Mouse (Mus musculus): ENCODE results near the gene Slc38a10. TPM values are rescaled to one million over a fixed set of nuclear protein-coding genes. Genes with fewer than 3 reads are reported as not detected.

Slc38a10 gene
- polyA plus RNA-seq, 1 experiment from 2014 or later = 107 TPM

- no peaks in the 10 kb centered on the region for H3K27me3 ChIP-seq
- in situ Hi-C loops (cut with MboI; ENCODE audit: low pct_unique_long_range_greater_than_20kb) = loop anchor here (5.0 kb wide), 2 partner anchors 45 to 120 kb away; partner anchors contain the start of gene Bahcc1
- TF ChIP-seq CTCF (IDR thresholded peaks at IDR 0.05) = no peak
- POLR2A ChIA-PET = interaction anchor here (0.6 to 9.4 kb wide), 4 partner anchors 8 to 118 kb away, joined by 3 to 277 read pairs (median 7); partner anchors contain the start of gene Bahcc1
- DNase-seq (ENCODE audit: low read depth, low spot score) (no peak), ATAC-seq (no peak)
- CTCF ChIA-PET = interaction anchor here (1.1 to 4.9 kb wide), 3 partner anchors 47 to 77 kb away, joined by 3 to 31 read pairs (median 3); partner anchors contain the start of gene Bahcc1
Observed at GRCm38 (mm10) chr11:120187236-120188101, 36.3 kb upstream of the Slc38a10 start.

GRCm38 (mm10) chr11:120186821-120187235, 35.7 kb upstream of the Slc38a10 start:
- CTCF ChIA-PET = interaction anchor here (1.1 to 4.9 kb wide), 2 partner anchors 48 to 51 kb away, joined by 3 to 31 read pairs; partner anchors contain the start of gene Bahcc1
- DNase-seq (ENCODE audit: low read depth, low spot score) = no peak
- POLR2A ChIA-PET = interaction anchor here (0.6 to 9.4 kb wide), 3 partner anchors 9 to 118 kb away, joined by 3 to 277 read pairs (median 8); partner anchors contain the start of gene Bahcc1
- in situ Hi-C loops (cut with MboI; ENCODE audit: low pct_unique_long_range_greater_than_20kb) = loop anchor here (5.0 kb wide), 2 partner anchors 45 to 120 kb away; partner anchors contain the start of gene Bahcc1
- H3K27me3 ChIP-seq = no peaks in the 10 kb centered on the region
- no peak for ATAC-seq
- TF ChIP-seq CTCF (IDR thresholded peaks at IDR 0.05) = no peak

- no peaks in the 10 kb centered on the region for H3K27me3 ChIP-seq
- in situ Hi-C loops (cut with MboI; ENCODE audit: low pct_unique_long_range_greater_than_20kb) = loop anchor here (5.0 kb wide), 2 partner anchors 46 to 121 kb away; partner anchors contain the start of gene Bahcc1
- CTCF ChIA-PET = interaction anchor here (1.1 to 1.4 kb wide), 3 partner anchors 17 to 76 kb away, joined by 3 to 5 read pairs (median 4); no protein-coding TSS in a partner anchor
- no peak for TF ChIP-seq CTCF (IDR thresholded peaks at IDR 0.05)
- DNase-seq (ENCODE audit: low read depth, low spot score) (no peak), ATAC-seq (no peak)
- POLR2A ChIA-PET = interaction anchor here (9.4 kb wide), 1 partner anchor 49 kb away, joined by 277 read pairs; the partner anchor contains the start of gene Bahcc1
Observed at GRCm38 (mm10) chr11:120186145-120186740, 35.1 kb upstream of the Slc38a10 start.

GRCm38 (mm10) chr11:120185316-120186141, 34.4 kb upstream of the Slc38a10 start:
- TF ChIP-seq CTCF (IDR thresholded peaks at IDR 0.05) = no peak
- DNase-seq (ENCODE audit: low read depth, low spot score) (no peak), ATAC-seq (no peak)
- no peaks in the 10 kb centered on the region for H3K27me3 ChIP-seq
- in situ Hi-C loops (cut with MboI; ENCODE audit: low pct_unique_long_range_greater_than_20kb) = loop anchor here (5.0 kb wide), 2 partner anchors 47 to 122 kb away; partner anchors contain the start of gene Bahcc1
- CTCF ChIA-PET = interaction anchor here (1.1 to 1.4 kb wide), 4 partner anchors 16 to 123 kb away, joined by 3 to 5 read pairs (median 4); no protein-coding TSS in a partner anchor
- POLR2A ChIA-PET = interaction anchor here (0.5 to 9.4 kb wide), 3 partner anchors 50 to 167 kb away, joined by 3 to 277 read pairs (median 4); partner anchors contain the start of gene Bahcc1

- POLR2A ChIA-PET = interaction anchor here (0.6 to 9.4 kb wide), 4 partner anchors 50 to 1862 kb away, joined by 3 to 277 read pairs (median 4); partner anchors contain the start of gene Bahcc1
- no peaks in the 10 kb centered on the region for H3K27me3 ChIP-seq
- CTCF ChIA-PET = interaction anchor here (0.9 to 1.4 kb wide), 5 partner anchors 10 to 124 kb away, joined by 3 to 5 read pairs (median 3); no protein-coding TSS in a partner anchor
- ATAC-seq = no peak
- DNase-seq (ENCODE audit: low read depth, low spot score) = no peak
- in situ Hi-C loops (cut with MboI; ENCODE audit: low pct_unique_long_range_greater_than_20kb) = loop anchor here (5.0 kb wide), 2 partner anchors 48 to 123 kb away; partner anchors contain the start of gene Bahcc1
- TF ChIP-seq CTCF (IDR thresholded peaks at IDR 0.05) = no peak
Observed at GRCm38 (mm10) chr11:120184371-120185315, 33.5 kb upstream of the Slc38a10 start.

- in situ Hi-C loops (cut with MboI; ENCODE audit: low pct_unique_long_range_greater_than_20kb) = no loop called here
- DNase-seq (ENCODE audit: low read depth, low spot score) (no peak), ATAC-seq (no peak)
- H3K27me3 ChIP-seq = no peaks in the 10 kb centered on the region
- ChIA-PET POLR2A (interaction anchor here (0.6 to 9.4 kb wide), 3 partner anchors 51 to 1861 kb away, joined by 3 to 277 read pairs (median 4); partner anchors contain the start of gene Bahcc1), CTCF (interaction anchor here (0.9 kb wide), 1 partner anchor 9 kb away, joined by 3 read pairs; no protein-coding TSS in a partner anchor)
- TF ChIP-seq CTCF (IDR thresholded peaks at IDR 0.05) = no peak
Observed at GRCm38 (mm10) chr11:120183708-120184107, 32.6 kb upstream of the Slc38a10 start.

GRCm38 (mm10) chr11:120183180-120183579, 32.0 kb upstream of the Slc38a10 start:
- no peak for TF ChIP-seq CTCF (IDR thresholded peaks at IDR 0.05)
- in situ Hi-C loops (cut with MboI; ENCODE audit: low pct_unique_long_range_greater_than_20kb) = no loop called here
- H3K27me3 ChIP-seq = no peaks in the 10 kb centered on the region
- CTCF ChIA-PET = no interaction called here
- POLR2A ChIA-PET = interaction anchor here (0.7 to 9.4 kb wide), 2 partner anchors 52 to 240 kb away, joined by 4 to 277 read pairs; partner anchors contain the start of gene Bahcc1
- DNase-seq (ENCODE audit: low read depth, low spot score) (no peak), ATAC-seq (no peak)

GRCm38 (mm10) chr11:120182396-120183030, 31.4 kb upstream of the Slc38a10 start:
- ATAC-seq (no peak), DNase-seq (ENCODE audit: low read depth, low spot score) (no peak)
- in situ Hi-C loops (cut with MboI; ENCODE audit: low pct_unique_long_range_greater_than_20kb) = no loop called here
- no peak for TF ChIP-seq CTCF (IDR thresholded peaks at IDR 0.05)
- no peaks in the 10 kb centered on the region for H3K27me3 ChIP-seq
- ChIA-PET POLR2A (interaction anchor here (0.6 to 9.4 kb wide), 4 partner anchors 53 to 418 kb away, joined by 3 to 277 read pairs (median 4); partner anchors contain the start of gene Bahcc1), CTCF (no interaction called here)

All from Patski (cell line).